Mouse (Mus musculus) brain, embryonic 14.5 days (tissue): ENCODE results near the gene Rps6kc1.

ENCODE experiments used
- CTCF ChIP-seq: fragments of 200-500 bp; IDR thresholded peaks from 2 replicates; pipeline ENCODE4 v1.5.1; 2012; ENCODE audit warnings: inconsistent platforms, mild to moderate bottlenecking, moderate library complexity, borderline replicate concordance; ENCODE audit not compliant: insufficient read depth, insufficient read length; ENCODE audit errors: extremely low read depth
- POLR2A ChIP-seq: fragments of 200-500 bp; IDR thresholded peaks from 2 replicates; pipeline ENCODE4 v1.6.1; 2012; ENCODE audit warnings: mild to moderate bottlenecking, inconsistent platforms, borderline replicate concordance; ENCODE audit not compliant: poor library complexity, insufficient read depth, insufficient read length, severe bottlenecking; ENCODE audit errors: extremely low read depth

DNA sequence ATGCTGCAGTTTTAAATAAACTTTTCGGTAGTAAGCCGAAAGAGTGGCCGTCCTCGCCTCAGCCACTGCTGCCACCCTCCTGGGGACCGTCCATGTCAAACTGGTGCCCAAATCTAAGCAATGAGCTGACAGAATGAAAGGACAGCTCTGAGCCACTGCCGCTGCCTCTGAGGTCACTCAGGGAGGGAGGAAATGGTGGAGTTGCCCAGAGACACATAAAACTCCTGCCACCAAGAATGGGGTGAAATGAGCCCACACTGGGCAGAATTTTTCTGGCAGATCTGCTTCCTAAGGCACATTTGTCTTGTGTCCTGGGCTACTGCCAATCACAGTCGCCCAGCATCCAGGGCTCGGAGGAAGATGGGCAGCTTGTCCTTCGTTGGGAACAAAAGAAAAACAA is 255.5 kb downstream of the Rps6kc1 start:
- TF ChIP-seq CTCF (no peak), POLR2A (no peak)
